Mouse (Mus musculus) retina, postnatal 7 days (tissue): ENCODE data around the gene Tmem50b.

ENCODE experiments used
- DNase-seq: peaks from one replicate; pipeline ENCODE4 v3.0.0-alpha.2; 2012; ENCODE audit warnings: low read depth, low spot score

The Tmem50b gene

DNA sequence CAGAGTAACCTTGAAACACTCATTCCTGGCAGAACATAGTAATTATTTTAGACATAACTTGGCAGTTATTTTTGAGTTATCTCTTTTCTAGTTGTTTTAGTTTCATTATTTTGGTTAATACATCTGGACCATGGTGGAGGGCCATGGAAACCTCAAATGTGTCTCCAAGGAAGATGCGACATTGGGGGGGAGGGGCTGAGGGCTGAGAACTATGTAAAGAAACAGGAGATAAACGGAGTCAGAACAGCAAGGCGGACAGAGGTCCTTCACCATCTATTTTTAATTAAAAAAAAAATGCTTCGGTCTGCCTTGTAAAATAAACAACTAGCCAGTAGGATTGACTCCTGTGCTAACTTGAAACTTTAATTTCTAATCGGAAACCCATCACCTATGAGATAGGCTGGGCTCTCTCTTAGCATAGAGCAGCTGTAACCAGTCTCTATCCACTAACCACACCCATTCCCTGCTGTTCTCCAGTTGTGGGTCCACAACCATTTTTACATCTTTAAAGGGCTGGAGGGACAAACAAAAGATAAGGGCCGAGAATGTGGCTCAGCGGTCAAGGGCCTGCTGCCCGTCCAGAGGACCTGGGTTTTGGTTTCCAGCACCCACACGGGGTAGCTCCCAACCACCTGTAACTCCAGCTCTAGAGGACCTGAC, 32.2 kb downstream of the Tmem50b start:
- no peak for DNase-seq

DNA sequence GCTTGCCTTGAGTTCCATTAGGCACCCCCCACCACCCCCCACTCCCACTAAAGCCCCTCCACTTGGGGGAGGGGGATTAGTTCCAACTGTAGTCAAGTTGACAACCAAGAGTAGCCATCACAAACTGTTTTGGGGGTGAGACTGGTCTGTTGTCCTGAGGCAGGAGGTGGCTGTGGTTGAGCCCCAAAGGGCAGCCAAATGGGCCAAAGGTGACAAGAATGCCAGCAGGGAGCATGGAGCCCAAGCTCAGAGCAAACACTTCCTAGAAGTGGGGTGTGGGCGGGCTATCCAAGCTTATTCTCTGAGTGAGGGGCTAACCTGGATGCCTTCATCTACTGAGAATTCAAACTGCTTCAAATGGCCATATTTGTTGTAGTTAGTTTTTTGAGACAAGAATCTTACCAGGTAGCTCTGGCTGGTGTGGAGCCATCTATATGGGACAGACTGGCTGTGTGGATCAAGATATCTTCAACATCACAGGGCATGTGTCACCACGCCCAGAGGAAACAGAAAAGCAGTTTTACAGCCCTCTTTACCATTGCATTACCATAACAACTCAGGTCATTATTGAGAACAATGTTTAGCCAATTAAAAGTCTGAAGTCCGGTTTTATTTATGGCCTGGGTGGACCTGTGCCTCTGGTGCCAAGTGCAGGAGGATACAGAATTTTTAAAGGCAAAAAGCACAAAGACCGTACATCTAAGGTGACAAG, 32.9 kb downstream of the Tmem50b start:
- DNase-seq = no peak

DNA sequence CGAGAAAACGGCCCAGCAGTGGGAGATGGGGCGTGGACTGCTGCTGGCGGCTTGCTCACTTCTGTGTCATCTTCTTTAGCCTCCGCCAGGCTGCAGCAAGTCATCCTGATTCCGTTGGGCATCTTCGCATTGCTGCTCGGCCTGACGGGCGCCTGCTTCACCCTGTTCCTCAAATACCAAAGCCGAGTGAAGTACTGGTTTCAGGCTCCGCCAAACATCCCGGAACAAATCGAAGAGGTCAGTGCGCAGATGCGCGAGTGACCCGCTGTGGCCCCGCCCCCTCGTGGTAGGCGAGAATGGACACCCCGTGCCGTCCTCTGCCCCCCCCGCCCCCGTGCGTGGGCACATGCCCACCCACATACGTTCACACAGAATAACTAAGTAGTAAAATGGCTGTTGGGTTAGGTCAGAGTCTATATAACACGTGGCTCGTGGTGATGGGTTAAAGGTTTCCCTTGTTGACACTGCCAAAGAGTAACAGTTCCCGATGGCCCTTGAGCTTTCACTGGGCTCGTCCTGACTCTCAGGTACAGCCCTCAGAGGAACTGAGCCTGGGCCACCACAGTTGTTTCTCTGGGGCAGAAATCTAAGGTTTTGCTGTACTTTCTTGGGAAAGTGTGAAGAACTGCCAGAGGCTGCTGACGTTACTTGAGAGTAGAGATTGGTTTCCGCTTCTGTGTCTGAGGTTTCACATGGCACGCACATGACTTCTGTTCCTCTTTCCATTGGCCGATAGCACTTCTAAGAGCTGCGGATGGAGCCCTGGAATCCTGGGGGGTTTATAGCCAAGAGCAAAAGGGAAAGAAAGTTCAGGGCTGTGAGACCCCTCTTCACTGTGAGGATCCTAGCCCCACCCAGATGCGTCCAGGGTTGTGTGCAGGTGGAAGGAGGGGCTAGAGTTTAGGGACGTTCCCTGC, 35.8 kb downstream of the Tmem50b start:
- DNase-seq = no peak

DNA sequence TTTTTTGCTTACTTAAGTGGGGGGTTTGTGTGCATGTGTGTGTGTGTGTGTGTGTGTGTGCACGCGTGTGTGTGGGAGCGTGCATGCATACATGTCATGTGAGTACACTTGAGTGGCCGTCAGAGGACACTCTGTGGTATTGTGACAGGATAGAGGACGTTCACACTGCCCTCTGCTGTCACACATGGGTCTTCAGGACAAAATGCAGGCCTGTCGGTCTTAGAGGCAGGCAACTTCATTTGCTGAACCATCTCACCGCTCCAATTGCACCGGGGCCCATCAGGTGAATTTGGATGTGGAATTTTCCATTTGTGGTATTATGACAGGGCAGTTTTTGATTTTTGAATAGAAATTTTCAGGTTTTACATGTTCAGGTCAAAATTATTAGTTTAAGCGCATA, 36.5 kb downstream of the Tmem50b start:
- no peak for DNase-seq

DNA sequence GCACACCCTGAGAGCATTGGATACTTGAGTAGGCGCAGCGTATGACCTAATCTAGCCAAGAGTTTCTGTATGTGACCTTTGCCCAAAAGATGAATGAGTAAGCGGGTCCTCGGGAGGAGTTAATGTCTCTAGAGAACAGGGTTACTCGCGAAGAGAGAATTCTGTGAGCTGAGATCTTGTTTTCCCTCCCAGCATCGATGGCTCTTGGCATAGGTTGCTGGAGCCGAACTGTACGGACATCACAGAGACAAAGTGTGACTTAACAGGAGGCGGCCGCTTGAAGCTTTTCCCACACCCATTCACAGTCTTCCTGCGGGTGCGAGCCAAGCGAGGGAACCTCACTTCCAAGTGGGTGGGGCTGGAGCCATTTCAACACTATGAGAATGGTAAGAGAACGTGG, 39.9 kb downstream of the Tmem50b start:
- no peak for DNase-seq

DNA sequence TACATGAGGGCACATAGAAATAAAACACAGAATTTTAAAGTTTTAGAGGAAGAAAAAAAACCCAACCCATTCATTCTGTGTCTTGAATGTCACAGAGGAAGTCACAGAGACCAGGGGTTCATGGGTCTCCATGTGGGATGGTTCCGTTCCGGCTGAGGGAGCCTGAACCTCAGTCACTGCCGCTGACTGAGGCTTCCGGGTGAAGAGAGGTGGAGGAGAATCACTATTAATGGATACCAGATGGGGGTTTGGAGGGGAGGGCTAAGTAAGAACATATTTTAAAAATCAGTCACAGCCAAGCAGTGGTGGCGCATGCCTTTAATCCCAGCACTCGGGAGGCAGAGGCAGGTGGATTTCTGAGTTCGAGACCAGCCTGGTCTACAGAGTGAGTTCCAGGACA, 40.4 kb downstream of the Tmem50b start:
- DNase-seq = no peak

DNA sequence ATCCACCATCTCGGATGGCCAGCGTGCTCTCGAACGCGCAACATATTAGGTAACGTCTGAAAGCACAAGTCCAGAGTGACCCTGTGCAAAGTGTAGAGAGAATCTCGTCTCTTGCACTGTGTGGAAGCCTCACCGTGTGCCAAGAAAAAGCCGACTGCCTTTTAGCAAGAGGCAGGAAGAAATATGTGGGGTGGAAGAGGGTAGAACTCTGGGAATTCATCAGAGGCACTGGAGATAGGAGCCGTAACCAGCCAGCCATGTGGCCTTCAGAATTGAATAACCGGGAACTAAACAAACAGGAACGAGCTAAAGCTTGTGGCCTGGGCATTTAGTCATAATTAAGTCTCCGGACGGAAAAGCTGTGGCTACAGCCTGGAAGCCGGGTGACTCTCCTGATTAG, 40.9 kb downstream of the Tmem50b start:
- no peak for DNase-seq

DNA sequence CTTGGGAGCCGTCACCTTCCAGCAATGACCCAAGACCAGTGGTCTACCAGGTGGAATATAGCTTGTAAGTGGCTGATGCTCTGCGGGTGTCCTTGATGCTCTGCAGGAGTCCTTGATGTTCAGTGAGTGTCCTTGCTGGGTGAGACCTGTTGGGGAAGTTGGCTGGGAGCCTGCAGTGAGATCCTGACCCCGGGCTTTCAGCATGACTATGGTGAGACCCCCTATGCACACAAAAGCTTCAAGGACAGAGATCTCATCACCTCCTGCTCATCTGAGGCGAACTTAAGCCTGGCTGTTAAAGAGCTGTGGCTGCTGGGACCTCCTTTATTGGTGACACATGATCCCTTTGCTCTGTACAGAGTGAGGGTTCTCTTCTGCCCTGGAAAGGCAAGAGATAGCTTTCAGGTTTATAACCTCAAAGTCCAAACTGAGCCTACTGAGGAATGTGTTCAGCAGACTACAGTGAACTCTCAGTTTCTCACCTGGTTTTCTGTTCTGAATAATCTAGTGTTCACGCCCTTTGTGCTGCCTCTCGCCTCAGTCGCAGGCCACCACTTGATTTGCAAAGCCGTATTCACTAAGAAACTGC, 42.5 kb downstream of the Tmem50b start:
- no peak for DNase-seq

DNA sequence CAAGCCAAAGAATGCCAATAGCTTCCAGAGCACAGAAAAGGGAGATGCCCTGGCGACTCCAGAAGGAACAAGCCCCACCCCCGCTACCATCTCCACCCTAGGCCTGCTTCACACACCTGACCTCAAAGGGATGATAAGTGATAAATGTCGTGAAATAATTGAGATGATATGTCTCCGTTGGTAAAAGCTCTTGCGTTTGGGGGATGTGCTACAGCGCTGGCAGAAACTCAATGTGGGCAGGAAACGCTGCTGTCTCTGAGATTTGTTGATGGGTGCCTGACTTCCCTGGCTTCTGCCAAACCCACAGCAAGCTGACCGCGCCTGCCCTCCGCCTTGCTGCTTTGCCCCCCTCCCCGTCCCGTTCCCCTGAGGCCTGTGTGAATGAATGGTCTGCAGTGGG, 44.0 kb downstream of the Tmem50b start:
- DNase-seq = no peak

DNA sequence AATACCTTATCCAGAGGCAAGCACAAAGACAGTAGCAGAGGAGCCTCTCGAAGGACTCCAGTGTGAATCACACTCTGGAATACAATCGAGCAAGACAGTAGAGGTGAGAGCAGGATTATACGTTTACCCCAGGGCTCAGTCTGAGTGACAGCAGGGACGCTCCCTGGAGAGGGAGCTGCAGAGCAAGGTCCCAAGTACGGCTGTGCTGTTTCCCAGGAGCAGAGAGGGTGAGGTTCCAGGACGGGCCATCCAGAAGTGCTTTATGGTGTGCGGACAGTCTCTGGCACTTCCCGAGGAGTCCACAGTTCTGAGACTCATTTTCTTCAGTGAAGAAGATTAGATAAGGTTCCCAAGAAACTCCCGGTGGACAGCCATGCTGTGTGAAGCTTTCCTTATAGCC, 45.5 kb downstream of the Tmem50b start:
- no peak for DNase-seq

DNA sequence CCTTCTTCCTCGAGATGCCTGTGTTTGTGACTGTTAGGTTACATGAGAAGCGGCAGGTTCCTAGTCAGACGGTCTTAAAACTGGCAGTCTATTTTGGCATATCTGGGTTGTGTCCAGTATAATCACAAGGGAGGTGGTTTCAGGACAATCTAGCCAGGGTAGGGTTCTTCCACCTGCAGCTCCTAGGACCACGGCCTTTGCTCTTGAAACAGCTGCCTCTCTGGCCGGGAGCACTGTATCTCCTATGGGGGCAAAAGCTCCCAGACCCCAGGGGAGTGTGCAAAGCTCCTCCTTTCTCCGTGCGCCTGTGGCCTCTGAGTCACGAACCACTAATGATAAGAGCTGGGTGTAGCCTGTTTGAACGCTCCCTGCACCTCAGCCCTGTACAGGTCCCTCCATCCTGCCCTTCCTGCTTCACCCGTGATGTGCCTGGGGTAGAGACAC, 46.5 kb downstream of the Tmem50b start:
- DNase-seq = no peak

DNA sequence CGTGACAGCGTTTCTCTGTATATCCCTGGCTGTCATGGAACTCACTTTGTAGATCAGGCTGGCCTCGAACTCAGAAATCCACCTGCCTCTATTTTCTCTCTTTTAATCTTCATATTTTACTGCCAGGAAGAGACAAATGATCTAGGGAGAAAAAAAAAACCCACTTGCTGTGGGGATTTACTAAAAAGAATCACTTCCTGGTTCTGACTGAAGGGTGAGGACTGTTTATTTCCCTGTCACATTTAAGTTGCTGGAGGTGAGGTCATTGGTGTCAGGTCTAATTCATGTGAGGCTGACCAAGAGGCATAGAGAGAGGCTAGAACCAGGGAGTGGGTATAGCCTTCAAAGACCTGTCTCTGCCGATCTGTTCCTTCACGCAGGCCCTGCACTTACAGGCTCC, 48.0 kb downstream of the Tmem50b start:
- no peak for DNase-seq

DNA sequence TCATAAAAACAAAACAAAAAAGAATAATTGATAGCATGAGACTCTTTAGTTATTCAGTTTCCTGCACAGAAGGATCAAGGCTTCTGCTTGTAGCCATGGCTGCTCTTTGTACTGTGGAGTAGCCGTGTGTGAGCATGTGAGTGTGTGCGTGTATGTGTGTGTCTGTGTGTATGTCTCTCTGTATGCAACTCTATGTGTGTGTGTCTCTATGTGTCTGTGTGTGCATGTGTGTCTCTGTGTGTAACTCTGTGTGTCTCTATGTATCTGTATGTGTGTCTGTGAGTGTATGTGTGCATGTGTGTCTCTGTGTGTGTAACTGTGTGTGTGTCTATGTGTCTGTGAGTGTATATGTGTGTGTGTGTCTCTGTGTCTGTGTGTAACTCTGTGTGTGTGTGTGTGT, 48.6 kb downstream of the Tmem50b start:
- no peak for DNase-seq

DNA sequence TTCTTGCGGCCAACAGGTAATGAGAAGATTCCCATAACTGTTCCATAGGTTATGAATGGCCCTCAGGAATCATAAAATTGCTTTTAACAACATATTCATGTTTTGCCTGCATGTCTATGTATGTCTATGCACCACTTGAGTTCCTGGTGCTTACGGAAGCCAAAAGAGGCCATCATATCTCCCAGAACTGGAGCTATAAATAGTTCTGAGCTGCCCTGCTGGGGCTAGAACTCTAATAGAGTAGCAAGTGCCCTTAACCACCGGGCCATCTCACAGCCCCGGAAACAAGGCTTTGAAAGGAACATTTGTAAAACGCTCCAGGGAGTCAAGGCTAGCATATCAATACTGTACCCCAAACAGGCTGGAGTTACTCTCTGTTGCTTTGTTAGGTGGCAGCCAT, 49.0 kb downstream of the Tmem50b start:
- DNase-seq = no peak

DNA sequence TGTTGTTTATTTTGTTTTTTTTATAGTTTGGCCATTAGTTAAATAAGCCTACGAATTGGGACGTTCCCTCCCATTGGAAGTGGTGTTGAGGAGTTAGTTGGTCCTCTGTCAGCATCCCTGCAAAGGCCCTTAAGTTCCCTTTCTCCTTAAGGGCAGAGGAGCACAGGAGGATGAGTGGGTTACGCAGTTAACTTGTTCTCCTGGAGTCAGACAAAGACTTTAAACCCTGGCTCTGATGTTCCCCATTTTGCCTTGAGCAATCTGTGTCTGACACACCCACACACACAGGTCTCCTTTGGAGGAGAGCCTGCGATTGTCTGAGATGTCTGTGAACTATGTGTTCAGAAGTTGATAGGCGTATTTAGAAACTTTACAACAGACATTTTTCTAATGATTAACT, 49.6 kb downstream of the Tmem50b start:
- DNase-seq = no peak

DNA sequence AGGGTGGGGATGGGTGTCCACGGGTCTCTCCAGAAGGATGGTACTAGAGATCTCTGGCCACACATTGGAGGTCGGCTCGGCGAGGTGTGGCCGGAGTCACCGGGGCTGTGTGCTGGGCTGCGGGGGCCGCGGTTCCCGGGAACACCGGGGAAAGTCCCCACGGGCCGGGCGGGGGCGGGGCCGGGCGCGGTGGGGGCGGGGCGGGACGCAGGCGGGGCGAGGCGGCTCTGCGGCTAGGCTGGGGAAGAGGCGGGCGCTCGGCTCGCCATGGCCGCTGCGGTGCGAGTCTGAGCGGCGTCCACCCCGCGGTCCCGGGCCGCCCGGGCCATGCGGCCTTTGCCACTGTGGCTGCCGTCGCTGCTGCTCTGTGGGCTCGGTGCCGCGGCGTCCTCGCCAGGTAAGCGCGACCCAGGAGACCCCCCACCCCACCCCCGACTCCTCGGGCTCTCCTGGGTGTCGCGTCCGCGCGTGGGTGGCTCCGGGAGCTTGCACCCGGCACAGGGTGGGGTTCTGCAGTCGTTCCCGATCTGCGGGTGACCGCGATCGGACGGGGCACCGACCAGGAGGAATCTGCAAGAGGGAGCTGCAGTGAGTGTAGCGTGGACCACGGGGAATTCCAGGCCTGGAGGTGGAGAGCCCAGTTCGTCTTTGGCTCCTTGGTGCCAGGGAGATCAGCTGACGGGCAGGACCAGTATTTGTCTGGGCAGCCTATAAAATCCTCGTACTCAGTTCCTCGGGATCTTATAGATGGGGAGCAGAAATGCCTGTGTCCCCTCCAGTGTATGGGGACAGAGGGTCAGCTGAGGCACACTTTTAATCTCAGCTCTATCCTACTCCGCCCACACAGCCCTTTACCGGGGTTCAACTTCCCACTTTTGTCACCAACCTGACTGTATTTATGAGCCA, 50.5 kb downstream of the Tmem50b start, which contains the start of gene Ifngr2:
Gene Ifngr2, plus strand, starts transcription at position 237 of the 906 bp plus-strand sequence.
- peak; percentile 17 for DNase-seq

DNA sequence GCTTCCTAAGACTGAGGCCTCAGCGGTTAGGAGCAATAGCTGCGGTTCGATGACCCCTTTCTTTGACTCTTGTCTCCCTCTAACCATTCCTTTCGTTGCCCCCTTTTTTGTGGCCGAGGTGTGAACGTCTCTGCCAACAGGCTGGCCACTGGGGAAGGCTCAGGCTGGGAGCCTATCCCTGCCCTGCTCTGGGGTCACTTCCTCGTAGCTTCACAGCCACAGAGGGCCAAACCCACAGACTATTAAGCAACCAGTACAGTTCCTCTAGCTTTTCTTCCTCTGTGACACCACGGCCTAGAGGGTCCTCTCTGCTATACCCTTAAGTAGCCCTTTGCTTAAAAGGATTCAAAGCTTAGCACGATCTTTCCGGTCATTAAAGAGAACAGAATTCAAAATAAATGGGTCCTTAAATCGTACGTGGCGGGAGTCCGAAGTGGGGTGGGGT, 51.2 kb downstream of the Tmem50b start:
- no peak for DNase-seq

DNA sequence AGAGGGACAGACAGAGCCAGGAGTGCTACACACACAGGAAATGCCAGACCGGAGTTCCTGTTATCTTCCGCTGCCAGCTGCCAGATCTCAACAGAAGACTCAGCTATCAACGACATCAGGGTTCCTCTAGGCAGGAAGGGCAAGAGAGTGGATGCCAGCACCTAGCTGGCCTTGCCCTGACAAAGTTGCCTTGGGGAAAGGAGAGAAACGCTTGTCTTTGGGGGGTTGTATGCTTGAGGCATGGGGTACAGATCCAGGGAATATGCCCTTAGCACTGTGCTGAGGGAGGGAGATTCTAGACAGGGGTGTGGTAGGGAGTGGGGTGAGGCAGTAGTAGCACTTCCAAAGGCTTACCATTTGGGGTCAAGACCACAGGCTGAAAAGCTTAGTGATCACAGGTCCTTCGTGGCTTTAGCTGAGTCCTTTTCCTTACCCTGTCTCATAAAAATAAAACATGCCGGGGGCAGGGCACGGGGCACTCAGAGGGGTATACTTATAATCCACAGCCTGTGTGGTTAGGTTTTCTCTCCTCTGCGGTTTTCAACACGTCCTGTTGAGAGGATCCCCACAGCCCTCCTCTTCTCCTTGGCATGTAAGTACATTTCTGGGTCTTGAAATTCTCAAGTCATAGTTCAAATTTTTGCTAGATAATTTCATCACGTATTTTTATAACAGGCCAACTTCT, 51.9 kb downstream of the Tmem50b start:
- DNase-seq = no peak

DNA sequence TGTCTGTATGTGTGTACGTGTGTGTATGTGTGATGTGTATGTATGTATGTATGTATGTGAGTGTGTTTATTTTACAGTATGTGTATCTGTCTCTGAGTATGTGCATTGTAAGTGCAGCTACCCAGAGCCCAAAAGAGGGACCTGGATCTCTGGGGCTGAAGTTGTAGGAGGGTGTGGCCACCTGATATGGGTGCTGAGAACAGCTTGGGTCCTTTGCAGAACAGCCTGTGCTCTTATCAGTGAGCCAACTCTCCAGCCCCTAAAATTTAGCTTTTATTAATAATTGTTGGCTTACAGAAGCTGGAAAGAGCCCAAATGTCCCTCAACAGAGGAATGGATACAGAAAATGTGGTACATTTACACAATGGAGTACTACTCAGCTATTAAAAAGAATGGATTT, 54.0 kb downstream of the Tmem50b start:
- DNase-seq = no peak

DNA sequence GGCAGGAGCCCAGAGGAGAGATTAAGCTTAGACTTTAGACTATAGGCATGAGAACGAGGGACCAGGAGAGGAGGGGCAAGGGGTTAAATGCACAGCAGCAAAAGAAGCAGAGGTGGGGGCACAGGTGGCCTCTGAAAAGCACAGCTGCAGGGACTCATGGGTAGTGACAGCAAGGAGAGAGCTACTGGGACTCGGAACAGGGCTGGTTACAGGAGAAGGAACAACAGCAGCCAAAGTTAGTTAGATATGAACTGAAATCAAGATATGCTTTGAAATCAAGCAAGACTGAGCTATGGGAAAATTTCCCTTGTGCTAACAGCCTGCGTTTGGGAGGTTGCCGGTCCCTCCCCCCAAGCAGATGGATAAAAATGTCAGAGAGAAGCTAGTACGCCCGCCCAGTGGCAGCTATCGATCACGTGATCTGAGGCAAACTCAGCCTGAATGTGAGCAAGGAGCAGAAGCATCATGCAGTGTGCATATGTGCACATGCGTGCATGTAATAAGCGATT, 56.0 kb downstream of the Tmem50b start:
- DNase-seq = no peak
